Mouse (Mus musculus) kidney, adult 2 months (tissue): ENCODE data around the gene Dcp1a. TPM values are rescaled to one million over a fixed set of nuclear protein-coding genes. Genes with fewer than 3 reads are reported as not detected.
A peak's percentile ranks its signal among the peaks of the same experiment; 100 is the strongest.
"Not testable (repeated sequence)": the region's sequence is repeated elsewhere in the genome, so short reads cannot be mapped to it uniquely, and the experiment has no call there.

ENCODE experiments used
- DNase-seq: peaks from one replicate; pipeline ENCODE4 v3.0.0; 2021
- H3K27ac ChIP-seq: fragments of 200-500 bp; 2 replicates; pipeline ENCODE4 v1.5.1; 2012; ENCODE audit warnings: low read depth, low read length, control low read depth, inconsistent platforms; ENCODE audit not compliant: insufficient read depth
- H3K27me3 ChIP-seq: fragments of 200-500 bp; replicated peaks from 2 replicates; pipeline ENCODE4 v1.6.1; 2012; ENCODE audit warnings: mild to moderate bottlenecking, moderate library complexity, low read length, inconsistent platforms; ENCODE audit not compliant: control insufficient read depth, insufficient read depth
- H3K36me3 ChIP-seq: fragments of 200-500 bp; 2 replicates; pipeline ENCODE4 v1.6.1; 2012; ENCODE audit warnings: mild to moderate bottlenecking, moderate library complexity, low read length, inconsistent platforms; ENCODE audit not compliant: control insufficient read depth, insufficient read depth
- H3K4me1 ChIP-seq: fragments of 200-500 bp; 2 replicates; pipeline ENCODE4 v1.6.1; 2011; ENCODE audit warnings: low read length; ENCODE audit not compliant: control insufficient read depth, insufficient read depth
- H3K4me3 ChIP-seq: fragments of 200-500 bp; 2 replicates; pipeline ENCODE4 v1.5.1; 2011; ENCODE audit warnings: mild to moderate bottlenecking, low read depth, low read length, control low read depth; ENCODE audit not compliant: insufficient read depth
- CTCF ChIP-seq: fragments of 200-500 bp; conservative IDR thresholded peaks from 2 replicates; pipeline ENCODE4 v1.5.1; 2011; ENCODE audit warnings: low read depth, mild to moderate bottlenecking, control low read depth, low read length, moderate library complexity, mixed read lengths; ENCODE audit not compliant: insufficient read depth, insufficient read length
- POLR2A ChIP-seq: fragments of 200-500 bp; IDR thresholded peaks from one replicate; pipeline ENCODE4 v1.6.1; 2011; ENCODE audit warnings: low read depth, low read length, control low read depth
- WGBS: fragments of 180-500 bp; shearing (Covaris S2); methylation state at CpG from one replicate; pipeline ENCODE4 v1.1.7; 2018; 5-methylcytosine and 5-hydroxymethylcytosine counted together
- polyA plus RNA-seq: library from polyadenylated mRNA; depleted of rRNA; stranded (reverse); fragments of >200 nt; gene quantifications from 2 replicates; pipeline ENCODE4 v1.2.3, GENCODE M21; 2012

The Dcp1a gene
- polyA plus RNA-seq, 1 experiment = 18.0 TPM

GRCm38 (mm10) chr14:30533780-30534450 lies 54.6 kb downstream of the Dcp1a start:
- TF ChIP-seq POLR2A (no peak), CTCF (no peak)
- H3K4me3 ChIP-seq = no peak overlapping the region
- peak; percentile 82 for DNase-seq
- H3K4me1 ChIP-seq = peaks cover 18% of the 10 kb centered on the region
- no peaks in the 10 kb centered on the region for H3K27me3 ChIP-seq
- H3K36me3 ChIP-seq = no peaks in the 10 kb centered on the region
- 46% methylated on average over 6 of the region's 6 CpGs for WGBS
- H3K27ac ChIP-seq = peak overlapping the region; percentile 24

DNA sequence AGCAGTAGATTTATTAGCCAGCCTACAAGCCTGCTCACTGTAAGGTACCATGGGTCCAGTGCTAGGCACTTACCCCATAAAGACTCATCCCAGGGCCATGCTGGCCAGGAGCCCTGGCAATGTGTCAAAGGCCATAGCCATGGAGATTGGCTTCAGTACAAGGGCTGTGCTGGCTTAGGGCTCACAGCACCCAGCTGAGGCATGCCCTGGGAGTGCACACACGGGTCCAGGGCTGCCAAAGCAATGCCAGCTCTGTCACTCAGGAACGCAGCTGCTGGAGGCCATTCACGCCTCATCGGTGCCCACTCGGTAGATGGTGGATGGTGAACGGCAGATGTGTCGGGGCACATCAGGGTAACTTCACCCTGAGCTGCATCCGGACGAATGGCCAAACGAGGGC lies 62.2 kb downstream of the Dcp1a start:
- H3K4me1 ChIP-seq = peaks cover 2% of the 10 kb centered on the region; the same call in 1 of the 2 replicates
- DNase-seq = peak; percentile 97
- H3K36me3 ChIP-seq = no peaks in the 10 kb centered on the region
- H3K4me3 ChIP-seq = no peak overlapping the region
- TF ChIP-seq CTCF = 0 out of 2 replicates have a peak, but pooled peaks have one; percentile 15
- no peak for TF ChIP-seq POLR2A
- no peaks in the 10 kb centered on the region for H3K27me3 ChIP-seq
- WGBS = 32% methylated on average over 10 of the region's 10 CpGs
- peak overlapping the region; percentile 32; the same call in 1 of the 2 replicates for H3K27ac ChIP-seq

DNA sequence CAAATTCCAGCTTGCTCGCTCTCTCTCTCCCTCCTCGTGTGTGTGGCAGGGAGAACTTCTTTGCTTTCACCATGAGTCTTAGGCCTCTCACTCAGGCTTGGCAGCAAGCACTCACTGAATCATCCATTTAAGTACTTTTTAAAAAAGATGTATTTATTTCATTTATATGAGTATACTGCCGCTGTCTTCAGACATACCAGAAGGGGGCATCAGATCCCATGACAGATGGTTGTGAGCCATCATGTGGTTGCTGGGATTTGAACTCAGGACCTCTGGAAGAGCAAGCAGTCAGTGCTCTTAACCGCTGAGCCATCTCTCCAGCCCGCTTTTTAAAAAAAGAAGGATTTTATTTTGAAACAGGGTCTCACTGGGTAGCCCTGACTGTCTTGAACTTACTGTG lies 64.0 kb downstream of the Dcp1a start:
- H3K4me1 ChIP-seq, H3K36me3 ChIP-seq, H3K4me3 ChIP-seq, H3K27ac ChIP-seq, H3K27me3 ChIP-seq, DNase-seq: not testable (repeated sequence)
- 87% methylated on average over 5 of the region's 5 CpGs for WGBS

- Histone ChIP-seq H3K4me3 (peak within 1 kb of the TSS; percentile 72), H3K27ac (peak within 1 kb of the TSS; percentile 95), H3K4me1 (peaks cover 25% of the 10 kb centered on the region), H3K36me3 (no peaks in the 10 kb centered on the region), H3K27me3 (no peaks in the 10 kb centered on the region)
- 28% methylated on average over 8 of the region's 8 CpGs for WGBS
- peak; percentile 95 for DNase-seq
- no peak for TF ChIP-seq CTCF
These were observed 68.9 kb downstream of the Dcp1a start, which contains the start of gene Tkt for GRCm38 (mm10) chr14:30548131-30548720. Tkt (plus strand) TSS chr14:30548359.

GRCm38 (mm10) chr14:30548965-30549776 lies 69.8 kb downstream of the Dcp1a start:
- H3K4me3 ChIP-seq = peak overlapping the region; percentile 72
- DNase-seq = peak; percentile 98
- H3K27me3 ChIP-seq = no peaks in the 10 kb centered on the region
- whole genome bisulfite sequencing = under 1% methylated on average over 69 of the region's 69 CpGs
- peak overlapping the region; percentile 95 for H3K27ac ChIP-seq
- H3K4me1 ChIP-seq = peaks cover 25% of the 10 kb centered on the region
- H3K36me3 ChIP-seq = no peaks in the 10 kb centered on the region
- TF ChIP-seq CTCF = no peak
- TF ChIP-seq POLR2A = peak; percentile 94

GRCm38 (mm10) chr14:30549777-30550149 lies 70.4 kb downstream of the Dcp1a start:
- Histone ChIP-seq H3K27ac (no peak overlapping the region), H3K36me3 (no peaks in the 10 kb centered on the region), H3K4me3 (peak overlapping the region; percentile 72), H3K27me3 (no peaks in the 10 kb centered on the region), H3K4me1 (peaks cover 25% of the 10 kb centered on the region)
- 7% methylated on average over 10 of the region's 10 CpGs for WGBS
- no peak for DNase-seq
- TF ChIP-seq CTCF (no peak), POLR2A (no peak)
